Mouse (Mus musculus) CH12.LX (cell line): ENCODE data around the gene Serpinh1.

Experiments used
- CHD2 ChIP-seq: IDR thresholded peaks from 2 replicates; pipeline ENCODE4 v1.6.1; 2011; ENCODE audit warnings: low read length, improper control_type of control experiment
- CTCF ChIP-seq, 2 experiments: IDR thresholded peaks in 1 of 2; conservative IDR thresholded peaks in 1 of 2; 2 replicates each; pipeline ENCODE4 v1.5.1; 2011 to 2012; ENCODE audit warnings: low read depth in 2 of 2, low read length in 2 of 2, improper control_type of control experiment in 1 of 2, inconsistent platforms in 1 of 2, mild to moderate bottlenecking in 1 of 2, moderate library complexity in 1 of 2
- TCF12 ChIP-seq: IDR thresholded peaks from 2 replicates; pipeline ENCODE4 v1.6.1; 2014; ENCODE audit warnings: low read depth, mild to moderate bottlenecking, inconsistent platforms, low read length, improper control_type of control experiment
- USF2 ChIP-seq: conservative IDR thresholded peaks from 2 replicates; pipeline ENCODE4 v1.6.1; 2011; ENCODE audit warnings: low read depth, low read length, improper control_type of control experiment

GRCm38 (mm10) chr7:99390559-99390958, 37.5 kb upstream of the Serpinh1 start:
- TF ChIP-seq CHD2 (no peak), TCF12 (no peak), USF2 (no peak), CTCF (conservative IDR thresholded peaks at IDR 0.05 in 1 of 2, IDR thresholded peaks at IDR 0.05 in 1 of 2; ENCODE audit: low read depth in 2 of 2, low read length in 2 of 2) (no peak)
